Mouse (Mus musculus) embryonic facial prominence, embryonic 15.5 days (tissue): ENCODE results near the gene Romo1. TPM values are rescaled to one million over a fixed set of nuclear protein-coding genes. Genes with fewer than 3 reads are reported as not detected.
A peak's percentile ranks its signal among the peaks of the same experiment; 100 is the strongest.

Experiments
- ATAC-seq: fragments of 200-750 bp; cut with Nextera tagmentation; 2 replicates; pipeline ENCODE4 v1.8.0; 2017; ENCODE audit warnings: low read depth, moderate TSS enrichment; ENCODE audit not compliant: insufficient number of reproducible peaks, low FRiP score, low TSS enrichment
- H3K27ac ChIP-seq: fragments of 300-500 bp; sonication (generic); replicated peaks from 2 replicates; pipeline ENCODE4 v1.5.1; 2015; ENCODE audit warnings: mild to moderate bottlenecking, inconsistent platforms
- H3K27me3 ChIP-seq: fragments of 300-500 bp; sonication (generic); 2 replicates; pipeline ENCODE4 v1.6.1; 2015; ENCODE audit warnings: inconsistent platforms
- H3K36me3 ChIP-seq: fragments of 300-500 bp; sonication (generic); 2 replicates; pipeline ENCODE4 v1.6.1; 2015; ENCODE audit warnings: mild to moderate bottlenecking, inconsistent platforms
- H3K4me1 ChIP-seq: fragments of 300-500 bp; sonication (generic); 2 replicates; pipeline ENCODE4 v1.6.1; 2015; ENCODE audit warnings: inconsistent platforms
- H3K4me2 ChIP-seq: fragments of 300-500 bp; sonication (generic); replicated peaks from 2 replicates; pipeline ENCODE4 v1.6.1; 2015; ENCODE audit warnings: mild to moderate bottlenecking, inconsistent platforms
- H3K4me3 ChIP-seq: fragments of 300-500 bp; sonication (generic); replicated peaks from 2 replicates; pipeline ENCODE4 v1.5.1; 2015; ENCODE audit warnings: mild to moderate bottlenecking, inconsistent platforms
- H3K9ac ChIP-seq: fragments of 300-500 bp; sonication (generic); 2 replicates; pipeline ENCODE4 v1.6.1; 2015; ENCODE audit warnings: inconsistent platforms
- H3K9me3 ChIP-seq: fragments of 300-500 bp; sonication (generic); replicated peaks from 2 replicates; pipeline ENCODE4 v1.6.1; 2016; ENCODE audit warnings: inconsistent platforms
- WGBS: fragments of 180-500 bp; shearing (Covaris S2); methylation state at CpG from one replicate; pipeline ENCODE4 v1.1.7; 2015; 5-methylcytosine and 5-hydroxymethylcytosine counted together
- polyA plus RNA-seq: library from polyadenylated mRNA; unstranded; fragments of >200 nt; fragmentation: Nextera tagmentation; extraction: Ambion mirVana; gene quantifications from 2 replicates; pipeline ENCODE4 v1.2.1, GENCODE M21; 2015

The Romo1 gene
- polyA plus RNA-seq, 1 experiment from 2014 or later, result 389 TPM

DNA sequence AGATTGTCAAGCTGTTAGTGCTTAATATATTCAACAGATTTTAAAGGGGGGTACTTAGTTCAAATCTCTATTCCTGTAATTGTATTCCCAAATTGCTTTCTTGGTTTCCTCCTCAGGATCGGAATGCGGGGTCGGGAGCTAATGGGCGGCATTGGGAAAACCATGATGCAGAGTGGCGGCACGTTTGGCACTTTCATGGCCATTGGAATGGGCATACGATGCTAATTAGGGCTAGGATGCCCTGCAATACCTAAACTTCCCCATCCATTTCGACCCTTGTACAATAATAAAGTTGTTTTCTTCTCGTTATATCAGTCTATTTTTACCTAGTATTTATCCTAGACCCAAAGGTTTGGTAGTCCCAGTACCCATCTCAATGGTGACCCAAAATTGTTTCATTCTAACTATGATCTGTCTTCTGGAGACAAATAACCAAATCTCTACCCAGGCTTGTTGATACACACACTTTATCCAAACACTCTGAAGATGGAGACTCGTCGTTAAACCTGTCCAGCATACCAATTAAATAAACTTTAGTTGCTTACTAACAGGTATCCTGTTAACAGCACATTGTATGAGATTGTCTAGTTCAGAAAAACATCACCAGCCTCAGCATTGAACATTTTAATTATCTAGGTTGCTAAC lies 1.8 kb downstream of the Romo1 start:
- 48% methylated on average over 11 of the region's 11 CpGs for WGBS
- Histone ChIP-seq H3K27me3 (no peaks in the 10 kb centered on the region), H3K4me1 (peaks cover 10% of the 10 kb centered on the region), H3K4me2 (peak overlapping the region; percentile 74), H3K9me3 (no peaks in the 10 kb centered on the region), H3K9ac (no peak overlapping the region), H3K27ac (no peak overlapping the region), H3K4me3 (peak overlapping the region; percentile 87; the same call in 1 of the 2 replicates), H3K36me3 (peaks cover 45% of the 10 kb centered on the region)
- no peak for ATAC-seq

DNA sequence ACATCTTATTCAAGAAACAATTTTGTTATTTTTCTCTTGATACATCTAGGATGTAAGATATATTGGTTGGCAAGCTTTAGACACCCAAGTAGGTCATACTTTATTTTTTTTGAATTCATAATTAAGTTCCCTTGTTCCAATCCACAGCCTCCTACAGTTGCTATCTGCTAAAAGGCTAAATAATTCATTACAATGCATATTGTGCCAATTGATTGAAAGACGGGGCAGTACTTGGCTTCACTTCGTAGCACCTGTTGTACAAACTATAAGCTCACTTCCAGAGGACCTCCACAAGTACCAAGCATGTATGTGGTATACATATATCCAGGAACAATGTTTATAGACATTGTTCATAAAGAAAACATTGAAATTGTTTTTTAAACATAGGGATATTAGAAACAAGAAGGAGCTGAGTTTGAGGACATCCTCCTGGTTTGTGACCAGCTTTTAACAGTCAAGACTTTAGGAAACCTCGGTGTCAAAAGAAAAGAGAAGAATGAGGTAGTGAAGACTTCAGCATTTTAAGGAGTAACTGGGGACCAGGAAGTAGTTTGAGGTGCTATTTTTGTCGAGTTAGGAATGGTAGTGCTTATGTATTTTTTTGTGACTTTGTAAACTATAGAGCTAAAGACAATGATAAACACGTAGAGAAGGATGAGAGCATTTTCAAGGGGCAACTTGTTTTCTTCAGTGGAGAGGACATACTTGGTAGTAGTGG lies 2.6 kb downstream of the Romo1 start:
- Histone ChIP-seq H3K4me1 (peaks cover 10% of the 10 kb centered on the region), H3K27ac (no peak overlapping the region), H3K9ac (no peak overlapping the region), H3K36me3 (peaks cover 49% of the 10 kb centered on the region), H3K27me3 (no peaks in the 10 kb centered on the region), H3K4me2 (no peak overlapping the region), H3K4me3 (no peak overlapping the region), H3K9me3 (no peaks in the 10 kb centered on the region)
- WGBS, result 74% methylated on average over 5 of the region's 5 CpGs
- ATAC-seq, result no peak

DNA sequence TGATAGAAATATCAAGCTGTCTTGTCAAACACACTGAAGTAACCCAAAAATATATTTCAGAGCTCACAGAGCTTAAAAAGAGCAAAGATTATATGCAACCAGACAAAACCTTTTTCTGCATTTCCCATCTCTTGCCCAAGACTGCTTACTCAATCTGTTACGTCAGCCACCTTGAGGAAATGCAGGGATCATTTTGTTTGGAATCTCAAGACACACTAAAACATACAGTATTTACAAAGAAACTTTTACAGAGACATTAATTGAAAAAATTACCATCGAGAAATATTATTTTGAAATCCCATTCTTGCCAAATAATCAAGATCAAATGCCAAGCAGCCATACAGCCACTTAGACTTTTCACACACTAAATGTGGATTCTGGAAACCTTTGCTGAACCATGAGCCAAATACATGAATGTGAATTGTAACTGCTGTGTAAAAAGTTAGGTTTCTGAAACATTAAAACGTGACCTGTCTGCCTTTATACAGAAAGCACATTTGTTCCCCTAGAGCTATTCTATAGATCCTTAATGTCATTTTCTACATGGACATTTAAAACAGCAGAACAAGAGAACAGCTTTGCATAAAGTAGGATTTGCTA lies 3.6 kb downstream of the Romo1 start:
- no peak for ATAC-seq
- Histone ChIP-seq H3K36me3 (peaks cover 42% of the 10 kb centered on the region), H3K27me3 (no peaks in the 10 kb centered on the region), H3K4me2 (no peak overlapping the region), H3K9me3 (no peaks in the 10 kb centered on the region), H3K27ac (no peak overlapping the region), H3K4me3 (no peak overlapping the region), H3K9ac (no peak overlapping the region), H3K4me1 (peaks cover 10% of the 10 kb centered on the region)
- 82% methylated on average over 3 of the region's 3 CpGs for WGBS

- Histone ChIP-seq H3K9me3 (no peaks in the 10 kb centered on the region), H3K4me2 (no peak overlapping the region), H3K36me3 (peaks cover 63% of the 10 kb centered on the region), H3K27me3 (no peaks in the 10 kb centered on the region), H3K4me1 (no peaks in the 10 kb centered on the region), H3K27ac (no peak overlapping the region), H3K9ac (no peak overlapping the region), H3K4me3 (no peak overlapping the region)
- ATAC-seq, result no peak
Measured at GRCm38 (mm10) chr2:156151538-156151937, 7.7 kb downstream of the Romo1 start.

GRCm38 (mm10) chr2:156165478-156165877 lies 21.6 kb downstream of the Romo1 start:
- H3K4me1 ChIP-seq, result no peaks in the 10 kb centered on the region
- ATAC-seq, result no peak
- no peak overlapping the region for H3K4me3 ChIP-seq
- H3K9ac ChIP-seq, result no peak overlapping the region
- H3K27ac ChIP-seq, result no peak overlapping the region
- H3K36me3 ChIP-seq, result peaks cover 76% of the 10 kb centered on the region
- 90% methylated on average over 1 of the region's 1 CpGs for WGBS
- no peaks in the 10 kb centered on the region for H3K27me3 ChIP-seq
- H3K9me3 ChIP-seq, result no peaks in the 10 kb centered on the region
- no peak overlapping the region for H3K4me2 ChIP-seq

DNA sequence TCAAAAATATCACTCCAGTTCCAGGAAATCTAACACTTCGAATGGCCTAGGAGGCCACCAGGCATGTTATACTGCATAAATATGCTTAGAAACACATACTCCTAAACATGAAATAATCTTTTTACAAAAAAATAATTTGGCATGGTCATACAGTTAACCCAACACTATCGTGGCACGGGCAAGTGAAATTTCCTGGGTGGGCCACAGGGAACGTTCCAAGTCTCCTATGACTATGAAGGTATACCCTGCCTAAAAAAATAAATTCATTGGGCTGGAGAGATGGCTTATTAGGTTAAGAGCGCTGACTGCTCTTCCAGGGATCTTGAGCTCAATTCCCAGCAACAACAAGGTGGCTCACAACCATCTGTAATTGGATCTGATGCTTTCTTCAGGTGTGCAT lies 22.7 kb downstream of the Romo1 start:
- H3K9me3 ChIP-seq, result no peaks in the 10 kb centered on the region
- H3K4me3 ChIP-seq, result no peak overlapping the region
- WGBS, result 87% methylated on average over 5 of the region's 5 CpGs
- H3K4me2 ChIP-seq, result no peak overlapping the region
- H3K4me1 ChIP-seq, result no peaks in the 10 kb centered on the region
- peaks cover 78% of the 10 kb centered on the region for H3K36me3 ChIP-seq
- H3K27me3 ChIP-seq, result no peaks in the 10 kb centered on the region
- no peak overlapping the region for H3K9ac ChIP-seq
- H3K27ac ChIP-seq, result no peak overlapping the region
- no peak for ATAC-seq

DNA sequence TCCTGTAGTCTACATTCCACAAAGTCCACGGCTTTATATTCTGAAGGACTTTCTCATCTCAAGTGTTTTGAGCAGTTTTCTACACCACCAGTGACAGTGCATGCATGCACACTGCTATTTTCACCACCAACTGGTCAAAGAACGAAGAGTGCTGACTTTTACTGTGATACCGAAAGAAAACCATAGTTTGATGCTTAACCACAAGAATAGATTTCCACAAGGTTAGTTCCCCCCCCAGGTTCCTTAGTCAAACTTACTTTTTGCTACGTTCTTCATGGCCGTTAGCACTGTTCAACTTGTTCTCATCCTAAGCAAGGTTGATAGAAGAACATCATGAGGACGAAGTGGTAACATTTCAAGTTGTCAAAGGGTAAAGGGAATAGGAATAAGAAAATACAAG lies 33.2 kb downstream of the Romo1 start:
- peaks cover 23% of the 10 kb centered on the region for H3K4me1 ChIP-seq
- no peak overlapping the region for H3K9ac ChIP-seq
- H3K9me3 ChIP-seq, result no peaks in the 10 kb centered on the region
- H3K4me2 ChIP-seq, result 0 out of 2 replicates have a peak overlapping the region, but pooled peaks have one; percentile 19
- H3K27me3 ChIP-seq, result no peaks in the 10 kb centered on the region
- no peak overlapping the region for H3K27ac ChIP-seq
- H3K36me3 ChIP-seq, result peaks cover 40% of the 10 kb centered on the region
- no peak overlapping the region for H3K4me3 ChIP-seq
- 75% methylated on average over 6 of the region's 6 CpGs for WGBS
- ATAC-seq, result no peak

- peak overlapping the region; percentile 19 for H3K4me3 ChIP-seq
- no peak overlapping the region for H3K27ac ChIP-seq
- H3K4me2 ChIP-seq, result peak overlapping the region; percentile 60
- peaks cover 36% of the 10 kb centered on the region for H3K36me3 ChIP-seq
- WGBS, result 62% methylated on average over 7 of the region's 7 CpGs
- H3K27me3 ChIP-seq, result no peaks in the 10 kb centered on the region
- ATAC-seq, result no peak
- peaks cover 23% of the 10 kb centered on the region for H3K4me1 ChIP-seq
- no peaks in the 10 kb centered on the region for H3K9me3 ChIP-seq
- H3K9ac ChIP-seq, result no peak overlapping the region
Measured at GRCm38 (mm10) chr2:156177651-156178050, 33.8 kb downstream of the Romo1 start.

DNA sequence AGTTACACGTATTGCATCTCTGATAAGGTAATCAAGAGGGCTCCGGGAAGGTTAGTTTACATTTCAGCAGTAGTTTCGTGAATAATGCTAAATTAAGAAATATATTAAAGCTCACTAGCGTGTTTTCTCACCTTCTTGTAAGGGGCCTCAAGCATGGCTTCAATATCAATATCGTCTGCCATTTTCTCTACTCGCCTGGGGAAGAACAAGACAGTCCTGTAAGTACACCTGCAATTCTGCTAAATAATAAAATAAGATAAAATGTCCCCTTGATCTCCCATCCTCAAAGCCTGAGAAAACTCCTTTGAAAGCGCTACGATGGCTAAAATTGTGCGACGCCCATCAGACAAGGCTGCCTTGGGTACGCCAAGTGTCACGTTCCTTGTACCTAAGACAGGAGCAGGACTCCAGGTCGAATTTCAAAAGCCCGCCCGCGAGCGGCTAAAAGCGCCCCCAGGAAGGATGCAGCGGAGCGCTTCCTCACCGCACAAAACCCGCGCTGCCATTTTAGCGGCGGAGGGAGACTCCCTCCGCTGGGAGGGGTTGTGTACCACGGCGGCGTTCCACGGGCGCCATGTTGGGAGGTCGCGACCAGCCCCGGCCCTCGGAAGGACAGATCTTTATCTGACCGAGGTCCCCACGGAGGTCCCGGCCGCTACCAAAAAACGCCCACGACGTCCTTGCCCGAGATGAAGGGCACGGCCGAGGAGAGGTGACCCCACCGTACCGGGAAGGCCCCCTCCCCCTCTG lies 35.4 kb downstream of the Romo1 start:
- Histone ChIP-seq H3K27ac (peak overlapping the region; percentile 96), H3K4me3 (peak overlapping the region; percentile 97), H3K36me3 (peaks cover 24% of the 10 kb centered on the region), H3K27me3 (no peaks in the 10 kb centered on the region), H3K4me2 (peak overlapping the region; percentile 60), H3K9ac (peak overlapping the region; percentile 100), H3K9me3 (no peaks in the 10 kb centered on the region), H3K4me1 (peaks cover 23% of the 10 kb centered on the region)
- WGBS, result under 1% methylated on average over 47 of the region's 47 CpGs
- peak; percentile 58; the same call in 1 of the 2 replicates for ATAC-seq

GRCm38 (mm10) chr2:156179796-156180093 lies 35.9 kb downstream of the Romo1 start:
- H3K27me3 ChIP-seq, result no peaks in the 10 kb centered on the region
- under 1% methylated on average over 32 of the region's 41 CpGs for WGBS
- peaks cover 19% of the 10 kb centered on the region for H3K36me3 ChIP-seq
- peak overlapping the region; percentile 100 for H3K9ac ChIP-seq
- peak overlapping the region; percentile 96 for H3K27ac ChIP-seq
- peak; percentile 16 for ATAC-seq
- peak overlapping the region; percentile 97 for H3K4me3 ChIP-seq
- H3K4me1 ChIP-seq, result peaks cover 23% of the 10 kb centered on the region
- no peak overlapping the region for H3K4me2 ChIP-seq
- no peaks in the 10 kb centered on the region for H3K9me3 ChIP-seq
